Mouse (Mus musculus) c-Kit-positive CD71-negative TER-119-negative erythroid progenitor cells, embryonic 14.5 days (primary cell): ENCODE measurements around the gene Tmem235.
"Not testable (repeated sequence)": the region's sequence is repeated elsewhere in the genome, so short reads cannot be mapped to it uniquely, and the experiment has no call there.

Source experiments
- DNase-seq: peaks from one replicate; pipeline ENCODE4 v3.0.0-alpha.2; 2013; ENCODE audit warnings: low read depth

Tmem235 gene

DNA sequence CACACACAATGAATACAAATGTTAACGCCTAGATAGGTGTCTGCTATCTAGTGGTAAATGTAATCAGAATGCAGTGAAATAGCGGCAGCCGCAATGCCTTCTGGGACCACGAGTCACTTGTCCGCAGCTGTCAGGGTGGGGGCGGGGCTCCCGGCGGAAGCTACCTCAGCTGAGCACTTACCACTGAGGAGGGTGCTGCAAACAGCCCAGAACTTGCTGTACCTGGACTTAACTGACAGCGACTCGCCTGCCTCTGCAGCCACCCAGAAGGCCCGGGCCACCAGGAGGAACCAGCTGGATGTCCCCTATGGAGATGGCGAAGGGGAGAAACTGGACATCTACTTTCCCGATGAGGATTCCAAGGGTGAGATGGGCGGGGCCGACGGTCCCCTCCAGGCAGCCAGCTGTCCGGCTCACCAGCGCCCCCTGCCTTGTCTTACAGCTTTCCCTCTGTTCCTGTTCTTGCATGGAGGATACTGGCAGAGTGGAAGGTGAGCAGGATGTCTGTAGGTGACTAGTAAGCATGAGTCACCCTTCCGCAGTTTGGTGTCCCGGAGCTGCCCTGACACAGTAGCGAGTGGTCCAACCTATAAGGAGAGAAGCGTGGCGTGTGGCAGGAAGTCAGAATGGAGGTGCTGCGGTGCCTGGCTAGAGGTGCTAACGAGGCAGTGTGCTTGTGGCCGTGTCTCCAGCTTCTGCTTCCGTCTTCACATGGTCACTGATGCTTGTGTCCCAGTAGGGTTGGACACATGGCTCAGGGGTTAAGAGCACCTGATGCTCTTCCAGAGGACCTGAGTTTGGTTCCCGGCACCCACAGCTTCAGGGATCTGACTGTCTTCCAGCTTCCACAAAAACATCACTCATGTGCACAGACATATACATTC is 28.2 kb upstream of the Tmem235 start:
- peak; percentile 87 for DNase-seq

DNA sequence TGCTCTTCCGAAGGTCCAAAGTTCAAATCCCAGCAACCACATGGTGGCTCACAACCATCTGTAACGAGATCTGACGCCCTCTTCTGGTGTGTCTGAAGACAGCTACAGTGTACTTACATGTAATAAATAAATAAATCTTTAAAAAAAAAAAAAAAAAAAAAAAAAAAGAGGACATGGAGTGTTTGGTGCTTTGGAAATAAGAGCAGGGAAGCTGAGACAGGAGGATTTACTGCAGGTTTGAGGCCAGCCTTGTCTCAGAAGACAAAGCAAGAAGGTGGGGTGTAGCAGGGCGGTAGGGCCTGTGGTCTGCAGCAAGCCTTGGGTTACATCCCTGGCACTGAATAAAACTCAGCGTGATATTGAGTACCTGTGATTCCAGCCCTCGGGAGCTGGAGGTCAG is 27.0 kb upstream of the Tmem235 start:
- not testable (repeated sequence) for DNase-seq

DNA sequence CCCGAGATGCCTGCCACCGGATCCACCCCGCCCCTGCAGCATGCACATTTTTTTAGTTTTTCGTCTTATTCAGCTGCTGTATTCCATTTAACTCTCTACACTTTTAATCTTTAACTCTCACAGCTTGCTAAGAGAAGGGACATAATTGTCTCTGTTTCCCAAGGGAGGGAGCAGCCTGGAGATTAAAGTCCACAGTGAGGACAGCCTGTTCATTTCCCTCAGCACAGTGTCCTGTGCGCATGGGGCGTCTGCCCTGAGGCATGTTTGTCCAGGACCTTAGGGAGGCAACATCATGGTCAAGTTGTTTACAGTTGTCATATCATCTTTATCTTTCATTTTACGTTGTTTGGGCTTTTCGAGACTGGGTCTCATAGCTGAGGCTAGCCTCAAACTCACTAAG is 26.5 kb upstream of the Tmem235 start:
- no peak for DNase-seq

DNA sequence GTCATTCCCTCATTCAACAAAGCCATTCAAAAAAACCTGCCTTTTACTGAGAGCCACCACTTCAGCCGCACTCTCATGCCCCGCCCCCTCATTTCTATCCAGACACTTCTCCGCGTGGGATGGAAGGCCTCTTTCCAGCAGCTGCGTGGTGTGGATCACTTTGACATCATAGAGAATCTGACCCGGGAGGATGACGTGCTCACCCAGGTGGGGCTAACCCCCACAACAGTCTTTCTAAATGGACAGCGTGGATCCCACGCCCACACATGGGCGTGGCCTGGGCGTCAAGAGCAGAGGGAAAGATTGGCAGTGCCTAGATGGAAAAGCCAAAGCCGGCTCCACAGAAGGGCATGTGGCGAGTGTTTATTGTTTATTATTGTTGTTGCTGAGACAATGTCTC is 24.2 kb upstream of the Tmem235 start:
- no peak for DNase-seq

DNA sequence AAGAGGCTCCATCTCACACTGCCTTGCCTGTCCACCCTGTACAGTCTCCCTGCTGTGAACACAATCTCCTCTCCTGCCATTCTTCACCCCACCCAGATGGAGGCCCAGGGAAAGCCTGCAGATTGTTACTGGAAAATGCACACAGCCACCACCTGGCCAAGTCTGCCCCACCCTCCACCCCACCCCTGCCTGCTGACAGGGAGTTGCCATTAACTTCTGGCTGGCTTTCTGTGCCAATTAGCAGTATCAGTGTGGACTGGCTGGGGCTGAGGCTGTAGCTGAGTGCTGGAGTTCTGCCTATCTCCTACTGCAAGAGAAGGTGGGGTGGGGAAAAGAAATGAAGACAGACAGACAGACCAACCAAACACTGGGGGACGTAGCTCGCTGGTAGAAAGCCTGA is 22.0 kb upstream of the Tmem235 start:
- no peak for DNase-seq

DNA sequence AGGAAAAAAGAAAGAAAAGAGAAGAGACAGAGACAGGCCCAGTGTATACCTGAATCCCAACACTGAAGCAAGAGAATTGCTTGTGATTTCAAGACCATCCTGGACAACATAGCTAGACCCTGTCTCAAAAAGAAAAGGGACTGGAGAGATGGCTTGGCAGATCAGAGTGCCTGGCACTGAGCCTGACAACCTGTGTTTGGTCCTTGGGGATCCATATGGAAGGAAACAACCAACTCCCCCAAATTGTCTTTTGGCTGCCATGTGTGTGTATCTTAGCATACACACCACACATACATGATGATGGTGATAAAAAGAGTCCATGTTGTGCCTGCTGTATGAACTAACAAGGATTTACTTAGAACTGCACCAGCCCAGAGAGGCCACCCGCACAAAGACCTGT is 21.5 kb upstream of the Tmem235 start:
- no peak for DNase-seq

DNA sequence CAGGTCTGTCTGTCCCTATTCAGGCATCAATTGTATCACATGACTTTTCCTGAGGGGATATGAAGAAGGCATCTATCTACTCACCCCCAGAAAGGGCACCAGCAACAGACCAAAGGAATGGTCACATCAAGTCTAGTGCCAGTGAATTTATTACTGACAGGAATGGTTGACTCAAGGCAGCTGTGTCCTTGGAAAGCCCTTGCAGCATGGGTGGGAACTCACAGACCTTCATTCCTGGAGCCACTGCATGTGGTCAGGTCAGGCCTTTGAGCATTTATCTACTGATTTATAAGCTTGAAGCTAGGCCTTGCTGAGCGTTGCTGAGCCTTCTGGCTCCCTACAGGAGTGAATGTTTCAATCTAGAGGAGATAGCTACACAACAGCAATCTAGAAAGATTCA is 19.6 kb upstream of the Tmem235 start:
- no peak for DNase-seq

DNA sequence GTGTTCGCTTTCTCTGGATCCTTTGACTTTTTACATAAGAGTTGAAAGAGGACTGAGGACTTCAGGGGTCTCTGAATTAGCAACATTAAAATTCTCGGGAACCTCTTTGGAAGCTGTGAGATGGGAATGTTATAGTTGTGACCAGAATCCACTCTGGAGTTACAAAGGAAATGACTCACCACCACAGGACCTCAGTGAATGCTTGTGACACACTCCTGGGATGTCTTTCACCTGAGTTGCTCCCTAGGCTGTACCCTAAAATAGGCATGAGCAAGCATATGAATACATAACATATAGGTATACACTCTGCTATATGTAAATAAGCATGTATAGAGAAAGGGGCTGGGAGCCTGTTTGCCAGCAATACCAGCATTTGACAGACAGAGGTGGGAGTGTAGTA is 17.1 kb upstream of the Tmem235 start:
- DNase-seq: no peak

DNA sequence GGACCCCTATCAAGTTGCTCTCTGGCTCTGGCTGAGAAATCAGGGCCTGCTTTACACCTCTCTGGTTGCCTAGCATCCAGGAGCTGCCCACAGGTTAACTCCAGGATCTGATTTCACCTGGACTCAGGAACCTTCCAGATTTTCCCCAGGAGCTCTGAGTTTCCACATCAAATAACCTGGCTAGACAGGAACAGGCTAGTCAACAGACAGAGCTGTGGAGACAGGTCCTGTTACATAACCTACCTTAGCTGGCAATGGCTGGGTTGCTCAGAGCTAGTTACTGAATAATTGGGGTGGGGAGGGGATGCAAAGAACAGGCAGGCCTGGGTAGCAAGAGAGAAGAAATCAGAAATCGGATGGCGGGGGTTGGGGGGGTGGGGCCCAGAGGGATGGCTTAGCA is 15.6 kb upstream of the Tmem235 start:
- DNase-seq: no peak

DNA sequence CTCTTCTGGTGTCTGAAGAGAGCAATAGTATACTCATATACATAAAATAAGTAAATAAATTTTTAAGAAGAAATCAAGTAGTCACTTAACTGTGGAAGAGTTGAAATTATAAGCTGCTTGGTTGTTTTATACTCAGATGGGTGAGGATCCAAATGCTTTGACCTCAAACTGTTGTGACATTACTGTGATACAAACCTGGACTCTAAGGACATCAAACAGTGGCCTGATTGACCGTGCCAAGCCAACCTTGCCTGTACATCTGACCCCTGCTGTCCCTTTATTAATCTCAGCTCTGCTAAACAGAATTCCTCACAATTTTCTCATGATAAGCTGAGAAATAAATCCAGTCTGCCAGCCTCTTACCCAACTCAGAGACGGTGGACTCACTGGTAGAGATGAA is 14.9 kb upstream of the Tmem235 start:
- DNase-seq: no peak

DNA sequence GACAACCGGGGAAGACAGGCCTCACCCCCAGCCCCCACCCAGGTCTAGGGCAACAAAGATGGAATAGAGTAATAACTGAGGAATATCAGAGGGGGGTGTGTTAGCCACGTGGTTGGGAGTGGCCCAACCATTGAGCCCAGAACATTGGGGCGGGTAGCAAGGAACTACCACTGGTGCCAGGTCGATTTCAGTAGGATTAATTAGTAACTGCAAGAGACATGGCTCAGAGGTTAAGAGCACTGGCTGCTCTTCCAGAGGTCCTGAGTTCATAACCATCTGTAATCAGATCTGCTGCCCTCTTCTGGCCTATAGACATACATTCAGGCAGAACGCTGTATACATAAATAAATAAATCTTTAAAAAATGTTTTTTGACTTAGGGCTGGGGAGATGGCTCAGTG is 13.9 kb upstream of the Tmem235 start:
- DNase-seq: no peak

DNA sequence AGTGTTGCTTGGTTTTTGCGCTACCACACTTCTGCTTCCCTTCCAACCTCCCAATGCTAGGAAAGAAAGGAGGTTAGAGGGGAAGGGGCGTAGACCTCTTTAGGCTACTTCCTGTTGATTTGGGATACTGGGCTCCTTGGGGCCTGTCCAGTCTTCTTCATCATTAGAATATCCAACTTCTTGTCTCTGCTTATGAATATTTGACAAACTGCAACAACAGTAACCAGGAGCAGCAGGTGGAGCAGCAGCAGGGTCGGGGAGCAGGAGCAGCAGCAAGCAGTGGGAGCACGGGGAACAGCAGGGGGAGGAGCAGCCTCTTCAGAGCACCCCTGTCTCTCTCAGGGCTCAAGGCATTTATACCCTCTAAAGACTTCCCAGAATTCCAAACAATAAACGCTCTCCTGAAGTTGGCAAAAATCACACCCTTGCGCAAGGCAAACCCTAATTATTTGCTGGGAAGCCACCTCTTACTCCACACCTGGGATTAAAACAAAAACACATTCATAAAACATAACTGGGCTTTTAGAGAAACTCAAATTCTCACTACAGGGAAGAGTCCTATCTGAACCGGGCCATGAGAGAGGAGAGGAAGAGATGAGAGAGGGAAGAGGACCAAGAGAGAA is 12.8 kb upstream of the Tmem235 start:
- DNase-seq: no peak

DNA sequence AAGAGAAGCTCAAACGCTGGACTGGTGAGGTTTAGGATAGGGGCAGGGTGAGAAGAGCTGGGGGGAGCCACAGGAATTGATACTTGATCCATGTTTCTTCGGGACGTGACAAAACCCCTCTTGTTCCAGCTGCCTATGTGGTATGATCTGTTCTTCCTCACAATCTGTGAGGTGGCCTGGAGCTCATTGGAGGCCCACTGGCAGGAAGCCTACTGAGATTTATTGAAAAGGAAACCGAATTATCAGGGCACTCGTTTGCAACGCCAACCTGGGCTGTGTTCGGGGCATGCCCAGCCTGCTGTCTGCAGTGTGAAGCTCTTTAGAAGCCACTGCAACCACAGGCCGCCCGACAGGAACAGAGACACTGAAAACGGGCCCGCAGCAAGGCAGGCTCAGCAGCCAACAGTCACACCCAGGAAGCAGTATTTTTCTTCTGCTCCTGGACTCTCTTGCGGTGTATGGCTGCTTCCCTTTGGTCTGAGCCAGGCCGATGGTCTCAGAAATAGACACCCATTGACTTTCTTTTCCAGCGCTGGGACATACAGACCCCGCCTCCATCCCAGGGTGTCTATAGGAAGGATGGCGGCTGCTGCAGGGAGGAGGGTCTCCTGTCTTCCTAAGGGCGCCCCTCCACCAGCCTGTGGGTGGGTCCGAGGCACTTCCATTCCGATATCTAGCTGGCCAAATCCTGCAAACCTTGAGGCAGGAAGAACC is 12.1 kb upstream of the Tmem235 start:
- no peak for DNase-seq

DNA sequence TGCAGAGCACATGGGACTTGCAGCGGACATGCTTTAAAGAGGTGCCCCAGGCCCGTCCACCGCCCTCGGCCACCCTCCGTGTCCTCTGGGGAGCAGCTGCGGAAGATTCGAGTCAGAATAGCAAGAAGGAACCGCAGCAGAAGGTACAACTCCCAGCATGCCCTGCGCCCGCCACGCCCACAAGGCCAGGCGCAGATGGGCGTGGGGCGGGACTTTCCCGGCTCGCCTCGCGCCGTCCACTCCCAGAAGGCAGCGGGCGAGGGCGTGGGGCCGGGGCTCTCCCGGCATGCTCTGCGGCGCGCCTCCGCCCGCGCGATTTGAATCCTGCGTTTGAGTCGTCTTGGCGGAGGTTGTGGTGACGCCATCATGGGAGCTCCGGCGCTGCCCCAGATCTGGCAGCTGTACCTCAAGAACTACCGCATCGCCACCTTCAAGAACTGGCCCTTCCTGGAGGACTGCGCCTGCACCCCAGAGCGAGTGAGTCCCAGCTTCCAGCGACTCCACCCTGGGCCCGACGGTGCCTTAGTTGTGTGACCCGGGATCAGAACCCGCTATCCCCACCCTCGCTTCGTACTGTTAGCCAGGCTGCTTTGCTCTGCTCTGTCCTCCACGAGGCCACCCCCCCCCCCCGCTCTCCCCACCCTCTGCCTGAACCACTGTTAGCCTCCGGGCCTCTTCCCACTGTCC is 11.4 kb upstream of the Tmem235 start, which contains the start of gene Birc5:
Gene Birc5, plus strand, starts transcription at position 267 of the 687 bp plus-strand sequence.
- peak; percentile 94 for DNase-seq

DNA sequence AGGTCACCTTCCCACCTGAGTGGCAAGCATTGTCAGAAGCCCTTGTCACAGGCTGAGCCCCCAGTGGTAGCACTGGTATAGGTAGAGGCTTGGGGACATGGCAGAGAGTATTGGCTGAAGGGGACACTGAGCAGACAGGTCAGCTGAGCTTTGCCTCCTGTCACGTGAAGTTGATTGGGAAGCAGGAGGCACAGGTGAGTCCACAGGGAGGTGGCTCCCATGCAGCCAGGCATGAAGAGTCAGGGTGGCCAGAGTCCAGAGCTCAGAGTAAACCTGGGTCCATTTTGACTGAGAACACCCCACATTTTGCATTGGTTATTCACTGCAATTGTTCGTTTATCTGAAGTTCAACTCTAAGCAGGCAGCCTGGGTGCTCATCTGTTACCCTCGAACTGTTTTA is 7.7 kb upstream of the Tmem235 start:
- no peak for DNase-seq

DNA sequence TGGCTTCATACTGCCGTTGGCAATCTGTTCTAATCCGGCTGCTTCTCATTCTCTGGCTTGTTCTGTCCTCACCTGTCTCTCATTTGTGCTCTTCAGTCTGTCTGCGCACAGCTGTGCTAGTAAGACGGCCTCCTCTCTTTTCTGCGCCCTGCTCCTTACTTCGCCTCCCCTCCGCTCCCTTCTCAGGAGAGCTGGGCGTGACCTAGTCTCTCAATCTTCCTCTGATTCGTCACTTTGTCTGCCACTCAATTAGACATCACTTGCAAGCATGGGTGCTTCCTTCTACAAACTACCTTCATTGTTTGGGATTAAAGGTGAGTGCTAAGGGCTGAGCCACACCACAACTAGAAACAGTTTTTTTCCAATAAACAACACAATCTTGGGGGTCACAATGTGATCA is 6.3 kb upstream of the Tmem235 start:
- no peak for DNase-seq

DNA sequence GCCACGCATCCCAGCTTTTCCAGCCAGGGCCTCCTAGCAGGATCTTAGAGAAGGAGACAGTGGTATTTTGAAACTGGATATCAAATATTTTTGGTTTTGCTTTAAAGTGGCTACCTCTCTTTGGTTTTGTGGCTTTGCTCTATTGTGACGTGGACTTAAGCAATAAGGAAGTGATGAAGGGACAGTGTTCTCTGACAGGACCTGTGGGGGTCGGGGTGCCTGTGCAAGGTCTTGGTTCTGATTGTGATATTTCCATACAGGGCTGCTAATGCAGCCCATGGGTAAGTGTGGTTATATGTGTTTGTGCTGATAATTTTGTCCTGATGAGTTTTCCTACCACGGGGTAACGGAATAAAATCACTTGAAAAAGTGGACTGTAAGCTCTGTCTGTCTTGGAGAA is 5.2 kb upstream of the Tmem235 start:
- no peak for DNase-seq

DNA sequence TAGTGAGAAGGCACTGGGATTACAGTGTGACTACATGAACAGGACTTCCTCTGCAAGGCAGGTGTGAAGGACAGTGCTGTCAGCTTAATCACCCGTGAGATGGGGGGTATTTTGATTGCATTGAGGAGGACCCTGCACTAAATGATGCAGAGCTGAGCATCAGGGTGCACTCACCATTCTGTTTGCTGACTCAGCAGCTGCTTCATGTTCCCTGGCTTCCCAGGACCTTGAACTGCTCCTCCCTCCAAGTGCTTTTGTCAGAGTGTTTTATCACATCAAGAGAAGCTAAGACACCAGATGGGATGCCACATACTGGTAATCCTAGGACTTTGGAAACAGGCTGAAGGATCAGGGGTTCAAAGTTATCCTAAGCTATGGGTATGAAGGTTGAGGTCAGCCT is 4.6 kb upstream of the Tmem235 start:
- DNase-seq: no peak

DNA sequence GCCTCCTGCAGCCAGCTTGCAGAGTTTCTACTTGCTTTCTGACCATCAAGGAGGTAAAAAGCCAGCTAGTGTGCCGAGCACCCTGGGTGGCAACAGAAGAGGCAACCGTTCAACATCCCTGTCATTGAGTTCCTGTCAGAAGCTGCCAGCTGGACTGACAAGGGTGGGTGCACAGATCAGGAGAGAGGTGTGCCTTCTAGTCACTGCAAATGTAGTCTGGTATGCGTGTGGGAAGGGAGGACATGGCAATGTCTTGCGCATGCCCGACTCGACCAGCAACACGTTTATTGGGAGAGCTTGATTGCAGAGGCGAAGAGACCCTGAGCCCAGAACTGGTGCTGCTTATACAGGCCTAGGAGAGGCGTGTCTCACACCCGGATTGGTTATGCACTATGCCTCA is 3.1 kb upstream of the Tmem235 start:
- no peak for DNase-seq

DNA sequence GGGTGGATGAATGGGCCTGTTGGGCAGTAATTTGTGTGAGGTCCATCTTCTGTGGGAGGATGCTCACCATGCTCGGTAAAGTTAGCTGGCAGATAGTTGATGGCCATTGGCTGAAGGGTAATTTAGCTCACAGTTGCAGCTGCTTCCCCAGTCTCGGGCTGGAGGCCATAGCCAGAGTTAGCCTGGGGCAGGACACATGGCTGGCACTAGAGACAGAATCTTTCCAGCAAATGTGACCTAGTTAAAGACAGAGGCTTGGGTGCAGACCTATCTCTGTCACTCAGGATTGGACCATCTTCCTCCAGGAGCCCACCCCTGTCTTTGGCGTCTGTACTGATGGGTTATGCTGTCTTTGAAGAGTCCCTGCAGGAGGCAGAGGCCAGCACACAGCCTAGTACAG is 2.2 kb upstream of the Tmem235 start:
- no peak for DNase-seq

DNA sequence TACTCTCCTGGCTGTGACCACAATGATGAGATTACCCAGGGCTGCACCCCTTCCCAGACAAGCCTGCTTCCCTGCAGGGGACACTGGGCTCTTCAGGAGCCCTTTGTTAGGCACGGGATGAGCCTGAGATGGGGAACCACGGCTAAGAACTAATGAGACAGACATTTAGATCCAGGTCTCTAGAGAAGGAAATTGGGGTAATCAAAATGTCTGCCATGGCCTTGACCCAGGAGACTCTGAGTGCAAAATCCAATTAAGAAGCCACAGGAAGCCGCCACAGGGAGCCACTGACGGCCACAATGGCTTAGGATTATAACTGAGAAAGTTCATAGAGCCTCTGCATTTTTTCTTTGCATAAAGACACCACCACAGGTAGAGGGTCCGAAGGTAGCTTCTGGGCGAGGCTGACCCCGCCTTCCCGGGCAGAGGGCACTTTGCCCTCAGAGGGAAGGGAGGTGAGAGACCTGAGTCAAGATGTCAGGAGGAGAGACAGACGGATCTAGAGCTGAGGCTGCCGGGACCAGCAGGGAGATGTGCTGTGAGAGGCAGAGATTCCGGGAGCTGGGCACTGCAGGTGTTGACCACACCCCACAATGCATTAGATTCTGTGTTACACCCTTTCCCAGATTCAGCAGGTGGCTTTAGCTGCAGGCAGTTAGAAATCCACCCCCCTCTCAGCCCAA is 2.8 kb downstream of the Tmem235 start:
- no peak for DNase-seq

DNA sequence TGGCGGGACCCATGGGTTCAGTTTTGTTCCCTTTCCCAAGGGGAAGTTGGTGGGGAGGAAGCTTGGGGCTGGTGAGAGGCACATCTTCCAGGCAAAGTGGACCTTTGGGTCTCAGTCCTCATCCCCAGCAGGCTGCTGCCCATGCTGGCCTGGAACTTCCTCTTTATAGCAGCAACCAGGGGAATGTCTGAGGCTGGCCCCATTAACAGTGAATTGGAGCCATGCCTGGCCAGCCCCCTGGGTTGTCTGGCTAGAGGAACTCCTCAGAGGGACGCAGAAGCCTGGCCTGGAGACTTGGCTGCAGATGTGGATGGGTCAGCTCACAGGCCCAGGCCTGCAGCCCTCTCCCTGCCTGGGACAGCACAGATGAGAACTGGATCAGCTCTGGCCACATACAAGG is 4.3 kb downstream of the Tmem235 start:
- DNase-seq: no peak
